Comparison of ENCODE assay signal across 8 mouse cellular contexts in genomic region chr3:89730350-89731331, GRCm38 (mm10). TPM values are rescaled to one million over a fixed set of nuclear protein-coding genes. Genes with fewer than 3 reads are reported as not detected.
DNase-seq lines count a peak whose midpoint lies in the region; ATAC-seq lines count a peak whose summit lies in the region.

No protein-coding gene starts in this region.

- peak overlapping the region; percentile 85 for H3K27ac ChIP-seq in hindbrain, embryonic 10.5 days

- H3K9me3 ChIP-seq in hindbrain, embryonic 10.5 days: no peaks in the 10 kb centered on the region

- peaks cover 21% of the 10 kb centered on the region for H3K4me1 ChIP-seq in hindbrain, embryonic 10.5 days (replicated peaks)

- ATAC-seq in megakaryocyte, adult 5-6 weeks (ENCODE audit: poor library complexity, severe bottlenecking): peak; percentile 96

- WGBS in hindbrain, embryonic 10.5 days: 3% methylated on average over 32 of the region's 32 CpGs

- H3K27me3 ChIP-seq in hindbrain, embryonic 10.5 days (ENCODE audit: insufficient read depth, poor library complexity, severe bottlenecking): no peaks in the 10 kb centered on the region

- DNase-seq in T-cell, adult 2 months (ENCODE audit: low spot score): peak; percentile 94
- peak; percentile 61 for DNase-seq in cerebellum, adult 9-10 months
- peak; percentile 61 for DNase-seq in forelimb bud, embryonic 11.5 days (ENCODE audit: low read depth, low spot score)
- DNase-seq in hindbrain, embryonic 10.5 days (ENCODE audit: low spot score): peak; percentile 67
- DNase-seq in left cerebral cortex, adult 8-10 months (ENCODE audit: low spot score in 2 of 2): peak; percentile 32 to 44
- DNase-seq in right cerebral cortex, adult 2 months (ENCODE audit: low spot score in 2 of 2): peak; percentile 50 to 57
- DNase-seq in urinary bladder, postnatal 14 days (ENCODE audit: low spot score): peak; percentile 91

- peak overlapping the region; percentile 63 for H3K4me3 ChIP-seq in hindbrain, embryonic 10.5 days

- H3K36me3 ChIP-seq in hindbrain, embryonic 10.5 days: peaks cover 10% of the 10 kb centered on the region

RNA-seq across cellular contexts. Expression of gene Adar, which starts 15.8 kb away (rescaled TPM):
- polyA plus RNA-seq in hindbrain, embryonic 10.5 days (2016; fragmentation: Nextera tagmentation; extraction: Ambion mirVana): 16.4 and 17.6 TPM in 2 replicates
- total RNA-seq in left cerebral cortex, adult 8-10 months (2022): 100 to 1,000 TPM; 136 to 145 (median 140) TPM
- total RNA-seq in megakaryocyte, adult 5-6 weeks (2015): 34.9 and 36.0 TPM in 2 replicates
- total RNA-seq in megakaryocyte, adult 5-6 weeks (2017): 38.5 and 42.2 TPM in 2 replicates

RNA-seq across cellular contexts. Expression of gene Chrnb2, which starts 33.8 kb away (rescaled TPM):
- polyA plus RNA-seq in hindbrain, embryonic 10.5 days (2016; fragmentation: Nextera tagmentation; extraction: Ambion mirVana): 8.9 and 16.2 TPM in 2 replicates
- total RNA-seq in left cerebral cortex, adult 8-10 months (2022): 10 to 100 TPM; 28.9 to 31.9 (median 30.8) TPM
- total RNA-seq in megakaryocyte, adult 5-6 weeks (2015): 0.21 and 0.91 TPM in 2 replicates
- 0.49 and 0.51 TPM in 2 replicates for total RNA-seq in megakaryocyte, adult 5-6 weeks (2017)

RNA-seq across cellular contexts. Expression of gene Ube2q1, which starts 42.8 kb away (rescaled TPM):
- 12.5 and 17.1 TPM in 2 replicates for polyA plus RNA-seq in hindbrain, embryonic 10.5 days (2016; fragmentation: Nextera tagmentation; extraction: Ambion mirVana)
- 10 to 100 TPM; 78.4 to 83.7 (median 83.2) TPM for total RNA-seq in left cerebral cortex, adult 8-10 months (2022)
- total RNA-seq in megakaryocyte, adult 5-6 weeks (2015): 113 and 119 TPM in 2 replicates
- 133 and 138 TPM in 2 replicates for total RNA-seq in megakaryocyte, adult 5-6 weeks (2017)

Comparison
In these comparisons a context has a peak if more than half of its experiments do, and no peak if none do; other contexts are left out.
1. Peak in every context shown above with its lines: DNase-seq, ATAC-seq, H3K4me3 ChIP-seq and H3K27ac ChIP-seq.
2. DNase-seq: peak in every context shown above with its lines; median percentile 94 in T-cell, adult 2 months; 91 in urinary bladder, postnatal 14 days; 67 in hindbrain, embryonic 10.5 days; 61 in cerebellum, adult 9-10 months; 61 in forelimb bud, embryonic 11.5 days; 54 in right cerebral cortex, adult 2 months; 38 in left cerebral cortex, adult 8-10 months.
3. RNA of gene Chrnb2, which starts 33.8 kb away (total RNA-seq): 28.9 to 31.9 TPM in left cerebral cortex, adult 8-10 months; 0.21 to 0.91 TPM in megakaryocyte, adult 5-6 weeks; every median in the first group is over 10 times any median in the second.